Mouse (Mus musculus) retina, postnatal 7 days (tissue): ENCODE results near the gene Mlec.
"Not testable (repeated sequence)": the region's sequence is repeated elsewhere in the genome, so short reads cannot be mapped to it uniquely, and the experiment has no call there.

ENCODE experiments used
- DNase-seq: peaks from one replicate; pipeline ENCODE4 v3.0.0-alpha.2; 2012; ENCODE audit warnings: low read depth, low spot score

Gene Mlec

DNA sequence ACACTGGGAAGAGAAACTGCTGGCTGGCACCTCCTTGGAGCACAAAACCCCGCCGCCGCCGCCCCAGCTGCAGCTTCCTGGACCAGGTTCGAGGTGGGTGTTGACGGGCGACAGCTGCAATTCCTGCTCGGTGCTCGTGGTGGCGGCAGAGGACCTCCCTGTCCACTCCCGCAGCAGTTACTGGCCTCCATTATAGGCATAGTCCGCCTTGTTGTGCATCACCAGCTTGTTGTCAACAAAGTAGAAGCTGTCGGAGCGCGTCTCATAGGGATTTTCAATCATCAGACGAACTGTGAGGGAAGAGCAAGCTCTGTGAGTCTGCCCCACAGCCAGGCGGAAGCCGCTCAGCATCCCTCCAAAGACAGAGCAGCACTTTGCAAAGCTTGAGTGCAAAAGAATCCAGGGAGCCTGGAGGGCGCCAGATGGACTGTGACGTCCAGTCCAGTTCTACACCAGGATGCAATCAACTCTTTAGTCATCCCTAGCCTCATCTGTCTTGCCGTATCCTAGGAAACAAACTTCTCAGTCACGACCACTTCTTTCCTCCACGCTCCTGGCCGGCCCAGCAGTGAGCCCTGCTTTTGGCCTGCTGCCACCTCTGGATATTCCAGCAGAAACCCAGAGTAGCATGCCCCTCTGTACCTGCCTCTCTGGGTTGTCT is 32.6 kb downstream of the Mlec start:
- peak; percentile 73 for DNase-seq

DNA sequence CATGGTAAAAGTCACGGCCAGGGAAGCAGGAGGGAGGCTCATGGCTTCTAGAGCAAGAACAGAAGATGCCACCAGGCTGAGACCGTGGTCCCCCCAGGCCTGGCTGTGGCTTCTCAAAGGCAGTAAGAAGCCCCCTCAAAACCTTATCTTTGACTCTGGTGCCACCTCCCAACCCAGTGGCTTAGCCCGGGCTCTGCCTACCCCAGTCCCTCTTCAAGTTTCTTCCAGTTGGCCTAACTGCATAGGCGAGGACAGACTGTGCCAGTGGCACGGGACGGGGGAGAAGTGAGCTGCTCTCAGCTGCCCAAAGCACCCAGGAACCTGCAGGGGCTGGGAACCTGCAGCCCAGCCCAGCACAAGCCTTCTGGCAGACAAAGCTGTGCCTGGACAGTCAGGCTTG is 33.3 kb downstream of the Mlec start:
- no peak for DNase-seq

GRCm38 (mm10) chr5:115120978-115121377 is 37.0 kb downstream of the Mlec start:
- no peak for DNase-seq

- peak; percentile 31 for DNase-seq
Observed at GRCm38 (mm10) chr5:115118961-115119570, 38.9 kb downstream of the Mlec start, which contains the start of gene Acads. Gene Acads, minus strand, starts transcription at chr5:115119346.

- no peak for DNase-seq
Observed at GRCm38 (mm10) chr5:115117467-115117866, 40.5 kb downstream of the Mlec start.

- DNase-seq = no peak
Observed at GRCm38 (mm10) chr5:115116426-115116825, 41.6 kb downstream of the Mlec start.

DNA sequence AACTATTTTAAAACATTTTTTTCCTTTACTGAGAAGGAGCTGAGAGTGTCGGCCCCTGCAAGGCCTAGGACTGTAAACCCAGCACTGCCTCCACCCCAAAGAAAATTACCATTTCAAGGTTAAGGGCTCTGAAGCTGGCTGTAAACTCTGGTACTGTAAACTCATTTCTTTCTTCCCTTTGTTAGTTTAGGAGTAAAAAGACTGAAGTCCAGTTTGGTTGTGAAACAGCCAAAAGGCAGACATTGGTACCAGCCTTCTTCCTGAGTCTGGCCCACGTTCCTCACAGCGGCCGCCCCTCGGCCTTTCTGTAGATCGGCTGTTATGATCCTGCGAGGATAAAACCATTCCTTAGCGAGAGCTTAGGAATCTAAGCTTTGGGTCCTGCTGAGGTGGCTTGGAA is 43.5 kb downstream of the Mlec start:
- no peak for DNase-seq

- no peak for DNase-seq
Observed at GRCm38 (mm10) chr5:115113244-115113643, 44.7 kb downstream of the Mlec start.

GRCm38 (mm10) chr5:115111156-115111555 is 46.8 kb downstream of the Mlec start:
- DNase-seq = no peak

DNA sequence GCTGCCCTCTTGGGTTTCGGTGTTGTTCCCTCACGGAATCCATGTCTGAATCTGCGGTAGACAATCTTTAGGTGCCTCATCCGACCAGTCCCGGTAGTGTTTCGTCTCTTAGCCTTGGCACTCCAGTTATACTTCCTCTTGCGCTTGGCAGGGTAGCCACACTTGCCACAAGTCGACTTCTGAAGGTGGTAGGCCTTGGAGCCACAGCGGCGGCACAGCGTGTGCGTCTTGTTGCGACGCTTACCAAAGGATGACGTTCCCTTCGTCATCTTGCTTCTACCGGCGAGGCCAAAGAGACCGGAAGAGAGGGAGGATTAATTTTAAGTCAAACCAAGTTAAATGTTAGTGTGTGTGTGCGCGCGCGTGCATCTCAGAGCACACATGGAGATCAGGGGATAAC is 54.7 kb downstream of the Mlec start:
- DNase-seq = not testable (repeated sequence)

DNA sequence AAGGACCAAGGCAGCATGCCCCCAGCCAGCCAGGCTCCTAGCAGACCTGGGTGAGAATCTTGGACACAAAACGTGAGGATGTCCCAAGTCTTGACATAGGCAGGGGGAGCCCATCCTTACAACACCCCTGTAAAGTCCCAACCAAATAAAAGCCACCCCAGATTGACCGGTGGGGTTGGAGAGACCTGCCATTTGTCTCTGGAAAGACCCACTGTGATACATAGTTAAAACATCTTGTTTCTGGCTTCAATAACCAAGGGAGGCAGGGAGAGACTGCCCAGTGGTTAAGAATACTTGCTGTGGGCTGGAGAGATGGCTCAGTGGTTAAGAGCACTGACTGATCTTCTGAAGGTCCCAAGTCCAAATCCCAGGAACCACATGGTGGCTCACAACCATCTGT is 55.7 kb downstream of the Mlec start:
- DNase-seq = no peak

DNA sequence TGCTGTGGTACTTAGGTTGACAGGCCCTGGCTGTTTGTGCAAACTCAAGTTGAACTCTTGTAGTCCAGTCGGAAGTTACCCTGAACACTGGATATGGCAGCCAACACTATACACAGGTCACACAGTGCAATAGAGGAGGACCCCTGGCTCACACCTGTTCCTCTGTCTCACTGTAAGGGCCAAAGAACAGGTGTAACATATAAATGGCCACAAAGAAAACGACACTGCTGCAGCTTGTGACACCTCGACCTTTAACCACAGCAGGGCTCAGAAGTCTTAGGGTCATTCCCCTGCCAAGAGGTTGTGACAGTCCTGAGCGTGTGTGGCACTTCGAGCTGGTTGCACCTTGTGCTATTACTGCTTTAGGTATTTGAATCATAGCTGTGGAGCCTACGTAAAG is 57.5 kb downstream of the Mlec start:
- DNase-seq = no peak

GRCm38 (mm10) chr5:115099991-115100390 is 58.0 kb downstream of the Mlec start:
- DNase-seq = no peak

DNA sequence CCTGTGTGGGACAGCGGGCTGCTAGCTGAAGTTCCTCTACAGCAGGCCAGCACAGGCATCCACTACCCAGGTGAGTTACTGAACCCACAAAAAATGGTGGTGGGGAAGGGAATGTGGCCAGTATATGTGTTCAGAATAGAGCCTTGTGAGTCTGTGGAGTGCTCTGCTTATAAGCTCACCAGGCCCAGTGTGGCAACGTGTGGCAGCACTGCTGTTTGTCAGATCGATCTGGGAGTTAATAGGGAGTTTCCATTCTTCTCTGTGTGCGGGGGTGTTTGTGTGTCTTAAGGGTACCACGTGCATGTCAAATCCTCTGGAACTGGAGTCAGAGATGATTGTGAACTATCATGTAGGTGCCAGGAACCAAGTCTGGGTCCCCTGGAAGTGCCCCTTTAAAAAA is 58.4 kb downstream of the Mlec start:
- no peak for DNase-seq

DNA sequence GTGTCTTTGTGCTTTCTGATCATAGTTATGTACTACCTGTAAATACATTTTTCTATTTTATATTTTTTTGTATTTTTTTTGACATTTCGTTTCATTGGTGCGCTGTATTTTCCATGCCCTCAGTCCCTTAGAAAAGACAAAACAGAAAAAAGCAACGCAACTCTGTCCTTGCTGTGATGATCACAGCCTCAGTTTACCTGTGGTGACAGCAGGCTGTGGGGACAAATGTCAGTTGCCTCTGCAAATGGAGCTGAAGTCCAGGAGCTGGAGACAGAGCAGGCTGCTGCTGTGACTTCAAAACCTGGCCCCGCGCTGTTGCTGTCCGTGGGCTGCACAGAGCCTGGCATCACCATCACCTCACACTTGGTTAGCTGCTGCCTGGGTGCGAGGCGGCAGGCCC is 59.8 kb downstream of the Mlec start, which contains the start of gene Gm10401:
TSS of gene Gm10401 (minus strand) at position 101 of the 400 bp plus-strand sequence.
- DNase-seq = no peak
